Mouse (Mus musculus): Measurements from ENCODE around the gene Rsbn1. TPM values are rescaled to one million over a fixed set of nuclear protein-coding genes. Genes with fewer than 3 reads are reported as not detected.

Gene Rsbn1
- polyA plus RNA-seq, 1 experiment, result 3.0 TPM

DNA sequence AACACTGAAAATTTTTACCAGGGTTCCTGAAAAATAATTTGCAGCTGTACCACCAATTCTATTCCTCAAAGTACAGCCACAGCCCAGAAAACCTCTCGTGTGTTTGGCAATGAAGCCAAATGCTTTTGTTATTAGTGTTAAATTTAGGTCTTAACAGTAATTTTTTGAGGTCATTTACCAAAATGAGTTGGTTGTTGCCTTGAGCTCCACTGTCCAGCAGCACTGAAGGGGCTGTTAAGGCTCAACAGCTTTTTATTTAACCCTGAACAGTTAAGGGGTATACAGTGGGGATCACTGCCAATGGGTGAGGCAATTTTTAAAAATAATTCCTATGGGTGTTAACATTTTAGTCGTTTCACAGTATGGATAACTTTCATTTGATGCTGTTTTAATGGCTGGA is 53.3 kb downstream of the Rsbn1 start:
- peak overlapping the region; percentile 42 for H3ac ChIP-seq (ENCODE audit: control insufficient read depth, insufficient read length)
- no peaks in the 10 kb centered on the region for H3K27me3 ChIP-seq (ENCODE audit: control insufficient read depth, insufficient read depth, insufficient read length)
- peaks cover 22% of the 10 kb centered on the region for H3K36me3 ChIP-seq (ENCODE audit: control insufficient read depth, insufficient read depth)
- H3K4me2 ChIP-seq (ENCODE audit: low read depth), result peak overlapping the region; percentile 70
- TF ChIP-seq MAX (IDR thresholded peaks at IDR 0.05; ENCODE audit: low read depth) (no peak), POLR2AphosphoS2 (IDR thresholded peaks at IDR 0.05; ENCODE audit: insufficient read length, low read depth) (no peak), MYOG (IDR thresholded peaks at IDR 0.05; ENCODE audit: control insufficient read depth in 1 of 3, insufficient read depth in 1 of 3, insufficient read length in 2 of 3, low read depth in 2 of 3) (no peak), E2F4 (IDR thresholded peaks at IDR 0.05; ENCODE audit: insufficient read depth) (no peak), SRF (IDR thresholded peaks at IDR 0.05; ENCODE audit: control insufficient read depth, insufficient read length, low read depth) (no peak)
- peaks cover 13% of the 10 kb centered on the region for H3K79me2 ChIP-seq (ENCODE audit: control insufficient read depth, insufficient read depth)
- H3K4me3 ChIP-seq, result peak overlapping the region; percentile 67

DNA sequence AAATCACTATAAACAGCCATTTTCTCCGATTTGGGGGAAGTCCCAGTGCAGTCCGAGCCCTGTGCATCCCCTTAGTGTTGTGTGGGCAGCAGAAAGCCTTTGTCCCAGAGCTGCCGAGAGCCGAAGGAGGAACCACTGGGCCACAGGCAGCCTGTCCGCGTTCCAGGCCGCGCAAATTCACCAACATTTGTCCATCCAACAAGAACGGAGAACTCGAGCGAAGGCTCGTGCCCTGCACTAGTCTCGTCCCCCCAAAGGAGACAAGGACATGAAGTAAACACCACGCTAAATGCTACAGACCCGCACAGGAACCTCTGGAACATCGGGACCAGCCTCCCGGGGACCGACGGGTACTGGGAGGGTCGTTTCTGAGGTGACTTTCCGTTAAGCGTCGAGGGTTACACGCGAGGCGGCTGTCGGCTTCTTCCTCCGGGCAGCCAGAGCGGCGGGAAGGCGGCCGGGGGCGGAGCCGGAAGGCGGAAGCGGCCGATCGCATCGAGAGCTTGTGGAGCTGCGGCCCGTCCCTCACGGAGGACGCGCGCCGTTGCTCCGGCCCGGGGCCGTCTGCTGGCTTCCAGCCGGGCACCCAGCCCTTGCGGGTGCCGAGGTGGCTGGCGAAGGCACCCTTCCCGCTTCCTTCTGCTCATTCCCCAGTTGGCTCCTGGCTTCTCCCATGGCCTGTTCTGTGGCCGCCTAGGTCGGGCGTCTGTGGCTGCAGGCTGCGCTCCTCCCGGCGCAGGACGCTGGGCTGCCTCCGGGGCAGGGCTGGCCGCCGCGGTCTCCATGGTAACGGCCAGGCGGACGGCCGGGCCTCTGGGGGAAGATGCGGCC is 54.2 kb downstream of the Rsbn1 start, which contains the start of gene Phtf1:
Phtf1 (plus strand) TSS at position 250 of the 831 bp plus-strand sequence.
- peaks cover 13% of the 10 kb centered on the region for H3K79me2 ChIP-seq (ENCODE audit: control insufficient read depth, insufficient read depth)
- TF ChIP-seq E2F4 (IDR thresholded peaks at IDR 0.05; ENCODE audit: insufficient read depth) (no peak), POLR2A (IDR thresholded peaks at IDR 0.05; ENCODE audit: insufficient read length, low read depth) (peak; percentile 80), POLR2AphosphoS2 (IDR thresholded peaks at IDR 0.05; ENCODE audit: insufficient read length, low read depth) (peak; percentile 93)
- H3ac ChIP-seq (ENCODE audit: control insufficient read depth, insufficient read length), result peak within 1 kb of the TSS; percentile 42
- H3K4me2 ChIP-seq (ENCODE audit: low read depth), result peak within 1 kb of the TSS; percentile 93
- peak within 1 kb of the TSS; percentile 67 for H3K4me3 ChIP-seq
- peaks cover 14% of the 10 kb centered on the region for H3K36me3 ChIP-seq (ENCODE audit: control insufficient read depth, insufficient read depth)
- no peaks in the 10 kb centered on the region for H3K27me3 ChIP-seq (ENCODE audit: control insufficient read depth, insufficient read depth, insufficient read length)

DNA sequence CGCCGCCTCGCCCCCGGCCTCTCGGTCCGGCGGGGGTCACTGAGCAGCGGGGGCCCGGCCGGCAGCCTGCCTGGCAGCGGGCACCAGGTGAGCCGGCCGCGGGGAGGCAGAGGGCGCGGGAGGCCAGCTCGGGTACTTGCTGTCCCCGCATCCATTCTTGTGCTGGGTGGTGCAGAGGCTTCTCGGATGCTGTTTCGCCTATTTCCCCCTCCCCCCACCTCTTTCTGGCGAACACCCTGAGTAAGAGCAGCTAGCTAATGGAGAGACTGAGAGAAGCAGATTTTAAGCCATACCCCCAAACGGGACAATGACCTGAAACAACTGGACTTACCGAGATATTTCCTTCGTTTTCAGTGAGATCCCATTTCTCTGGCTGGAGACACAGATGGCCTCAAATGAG is 54.8 kb downstream of the Rsbn1 start:
- peak overlapping the region; percentile 42 for H3ac ChIP-seq (ENCODE audit: control insufficient read depth, insufficient read length)
- no peaks in the 10 kb centered on the region for H3K27me3 ChIP-seq (ENCODE audit: control insufficient read depth, insufficient read depth, insufficient read length)
- peak overlapping the region; percentile 93 for H3K4me2 ChIP-seq (ENCODE audit: low read depth)
- H3K36me3 ChIP-seq (ENCODE audit: control insufficient read depth, insufficient read depth), result peaks cover 13% of the 10 kb centered on the region
- H3K4me3 ChIP-seq, result peak overlapping the region; percentile 67
- TF ChIP-seq TCF3 (IDR thresholded peaks at IDR 0.05; ENCODE audit: insufficient read length, low read depth), result no peak
- TF ChIP-seq E2F4 (IDR thresholded peaks at IDR 0.05; ENCODE audit: insufficient read depth), result no peak
- TF ChIP-seq POLR2A (IDR thresholded peaks at IDR 0.05; ENCODE audit: insufficient read length, low read depth), result no peak
- no peak for TF ChIP-seq POLR2AphosphoS2 (IDR thresholded peaks at IDR 0.05; ENCODE audit: insufficient read length, low read depth)
- TF ChIP-seq USF1 (IDR thresholded peaks at IDR 0.05; ENCODE audit: low read depth), result no peak
- TF ChIP-seq MAX (IDR thresholded peaks at IDR 0.05; ENCODE audit: low read depth), result no peak
- TF ChIP-seq REST (IDR thresholded peaks at IDR 0.05; ENCODE audit: insufficient read depth, insufficient read length), result no peak
- TF ChIP-seq CEBPB (IDR thresholded peaks at IDR 0.05; ENCODE audit: insufficient read depth, poor library complexity, severe bottlenecking), result no peak
- TF ChIP-seq MYOD1 (IDR thresholded peaks at IDR 0.05; ENCODE audit: control insufficient read depth in 1 of 3, insufficient read length in 2 of 3, low read depth in 2 of 3), result no peak
- no peak for TF ChIP-seq MYOG (IDR thresholded peaks at IDR 0.05; ENCODE audit: control insufficient read depth in 1 of 3, insufficient read depth in 1 of 3, insufficient read length in 2 of 3, low read depth in 2 of 3)
- no peak for TF ChIP-seq SRF (IDR thresholded peaks at IDR 0.05; ENCODE audit: control insufficient read depth, insufficient read length, low read depth)
- peaks cover 13% of the 10 kb centered on the region for H3K79me2 ChIP-seq (ENCODE audit: control insufficient read depth, insufficient read depth)

DNA sequence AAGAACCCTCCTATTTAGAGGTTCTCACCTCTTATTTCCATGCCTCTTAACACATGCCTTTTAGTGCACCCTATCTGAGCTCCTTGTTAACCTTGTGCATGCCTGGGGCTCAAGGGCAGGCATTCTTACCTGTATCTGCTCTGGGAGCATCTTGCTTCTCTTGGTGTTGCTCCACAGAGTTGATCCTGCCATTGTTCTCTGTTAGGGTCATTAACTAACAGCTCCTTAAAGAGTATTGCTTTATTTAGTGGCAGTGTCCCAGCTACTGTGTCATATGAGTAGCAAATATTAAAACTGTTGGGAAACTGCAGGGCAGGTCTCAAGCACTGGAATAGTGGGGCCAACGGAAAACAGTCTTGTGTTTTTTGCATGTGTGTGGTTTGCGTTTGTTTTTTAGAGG is 57.2 kb downstream of the Rsbn1 start:
- Histone ChIP-seq H3ac (ENCODE audit: control insufficient read depth, insufficient read length) (no peak overlapping the region), H3K4me3 (no peak overlapping the region), H3K79me2 (ENCODE audit: control insufficient read depth, insufficient read depth) (peaks cover 13% of the 10 kb centered on the region), H3K4me2 (ENCODE audit: low read depth) (no peak overlapping the region), H3K27me3 (ENCODE audit: control insufficient read depth, insufficient read depth, insufficient read length) (no peaks in the 10 kb centered on the region), H3K36me3 (ENCODE audit: control insufficient read depth, insufficient read depth) (peaks cover 13% of the 10 kb centered on the region)
- TF ChIP-seq SRF (IDR thresholded peaks at IDR 0.05; ENCODE audit: control insufficient read depth, insufficient read length, low read depth), result no peak
- no peak for TF ChIP-seq CEBPB (IDR thresholded peaks at IDR 0.05; ENCODE audit: insufficient read depth, poor library complexity, severe bottlenecking)
- TF ChIP-seq MAX (IDR thresholded peaks at IDR 0.05; ENCODE audit: low read depth), result no peak
- TF ChIP-seq TCF12 (IDR thresholded peaks at IDR 0.05; ENCODE audit: insufficient read depth, poor library complexity, severe bottlenecking), result no peak
- no peak for TF ChIP-seq REST (IDR thresholded peaks at IDR 0.05; ENCODE audit: insufficient read depth, insufficient read length)
- no peak for TF ChIP-seq USF1 (IDR thresholded peaks at IDR 0.05; ENCODE audit: low read depth)
- no peak for TF ChIP-seq TCF3 (IDR thresholded peaks at IDR 0.05; ENCODE audit: insufficient read length, low read depth)
- no peak for TF ChIP-seq E2F4 (IDR thresholded peaks at IDR 0.05; ENCODE audit: insufficient read depth)
- TF ChIP-seq POLR2AphosphoS2 (IDR thresholded peaks at IDR 0.05; ENCODE audit: insufficient read length, low read depth), result no peak
- no peak for TF ChIP-seq MYOG (IDR thresholded peaks at IDR 0.05; ENCODE audit: control insufficient read depth in 1 of 3, insufficient read depth in 1 of 3, insufficient read length in 2 of 3, low read depth in 2 of 3)
- no peak for TF ChIP-seq POLR2A (IDR thresholded peaks at IDR 0.05; ENCODE audit: insufficient read length, low read depth)
- TF ChIP-seq MYOD1 (IDR thresholded peaks at IDR 0.05; ENCODE audit: control insufficient read depth in 1 of 3, insufficient read length in 2 of 3, low read depth in 2 of 3), result no peak

DNA sequence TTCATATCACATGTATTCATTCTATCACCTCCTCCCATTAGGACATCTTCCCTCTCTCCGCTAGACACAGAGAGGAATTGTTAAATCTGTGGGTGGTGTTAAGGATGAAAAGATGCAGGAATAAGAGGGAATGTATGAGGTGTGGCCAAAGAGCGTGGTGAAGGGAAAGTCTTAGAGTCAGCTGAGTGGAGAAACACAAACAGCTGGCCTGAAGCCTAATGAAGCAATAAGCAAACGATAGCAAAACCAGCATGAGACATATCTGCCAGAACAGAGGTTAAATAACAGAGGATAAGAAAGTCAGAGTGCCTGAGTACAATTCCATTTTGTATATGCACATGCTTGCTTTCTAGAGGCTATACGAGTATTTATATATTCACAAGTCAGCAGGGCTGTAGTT is 70.6 kb downstream of the Rsbn1 start:
- H3K27me3 ChIP-seq (ENCODE audit: control insufficient read depth, insufficient read depth, insufficient read length), result no peaks in the 10 kb centered on the region
- no peak overlapping the region for H3K4me3 ChIP-seq
- H3K36me3 ChIP-seq (ENCODE audit: control insufficient read depth, insufficient read depth), result peaks cover 19% of the 10 kb centered on the region
- H3K79me2 ChIP-seq (ENCODE audit: control insufficient read depth, insufficient read depth), result no peaks in the 10 kb centered on the region
- no peak for TF ChIP-seq SRF (IDR thresholded peaks at IDR 0.05; ENCODE audit: control insufficient read depth, insufficient read length, low read depth)
- no peak for TF ChIP-seq TCF3 (IDR thresholded peaks at IDR 0.05; ENCODE audit: insufficient read length, low read depth)
- no peak for TF ChIP-seq MYOD1 (IDR thresholded peaks at IDR 0.05; ENCODE audit: control insufficient read depth in 1 of 3, insufficient read length in 2 of 3, low read depth in 2 of 3)
- no peak for TF ChIP-seq USF1 (IDR thresholded peaks at IDR 0.05; ENCODE audit: low read depth)
- TF ChIP-seq REST (IDR thresholded peaks at IDR 0.05; ENCODE audit: insufficient read depth, insufficient read length), result no peak
- TF ChIP-seq MYOG (IDR thresholded peaks at IDR 0.05; ENCODE audit: control insufficient read depth in 1 of 3, insufficient read depth in 1 of 3, insufficient read length in 2 of 3, low read depth in 2 of 3), result no peak
- no peak for TF ChIP-seq CEBPB (IDR thresholded peaks at IDR 0.05; ENCODE audit: insufficient read depth, poor library complexity, severe bottlenecking)
- TF ChIP-seq MAX (IDR thresholded peaks at IDR 0.05; ENCODE audit: low read depth), result no peak
- no peak for TF ChIP-seq POLR2AphosphoS2 (IDR thresholded peaks at IDR 0.05; ENCODE audit: insufficient read length, low read depth)
- no peak for TF ChIP-seq TCF12 (IDR thresholded peaks at IDR 0.05; ENCODE audit: insufficient read depth, poor library complexity, severe bottlenecking)
- no peak for TF ChIP-seq POLR2A (IDR thresholded peaks at IDR 0.05; ENCODE audit: insufficient read length, low read depth)
- no peak for TF ChIP-seq E2F4 (IDR thresholded peaks at IDR 0.05; ENCODE audit: insufficient read depth)
- H3ac ChIP-seq (ENCODE audit: control insufficient read depth, insufficient read length), result no peak overlapping the region
- H3K4me2 ChIP-seq (ENCODE audit: low read depth), result no peak overlapping the region
